Mouse (Mus musculus): ENCODE measurements around the gene Ptar1. TPM values are rescaled to one million over a fixed set of nuclear protein-coding genes. Genes with fewer than 3 reads are reported as not detected.
"Not testable (repeated sequence)": the region's sequence is repeated elsewhere in the genome, so short reads cannot be mapped to it uniquely, and the experiment has no call there.

Ptar1 gene
- polyA plus RNA-seq, 1 experiment from 2014 or later: 3.4 TPM

DNA sequence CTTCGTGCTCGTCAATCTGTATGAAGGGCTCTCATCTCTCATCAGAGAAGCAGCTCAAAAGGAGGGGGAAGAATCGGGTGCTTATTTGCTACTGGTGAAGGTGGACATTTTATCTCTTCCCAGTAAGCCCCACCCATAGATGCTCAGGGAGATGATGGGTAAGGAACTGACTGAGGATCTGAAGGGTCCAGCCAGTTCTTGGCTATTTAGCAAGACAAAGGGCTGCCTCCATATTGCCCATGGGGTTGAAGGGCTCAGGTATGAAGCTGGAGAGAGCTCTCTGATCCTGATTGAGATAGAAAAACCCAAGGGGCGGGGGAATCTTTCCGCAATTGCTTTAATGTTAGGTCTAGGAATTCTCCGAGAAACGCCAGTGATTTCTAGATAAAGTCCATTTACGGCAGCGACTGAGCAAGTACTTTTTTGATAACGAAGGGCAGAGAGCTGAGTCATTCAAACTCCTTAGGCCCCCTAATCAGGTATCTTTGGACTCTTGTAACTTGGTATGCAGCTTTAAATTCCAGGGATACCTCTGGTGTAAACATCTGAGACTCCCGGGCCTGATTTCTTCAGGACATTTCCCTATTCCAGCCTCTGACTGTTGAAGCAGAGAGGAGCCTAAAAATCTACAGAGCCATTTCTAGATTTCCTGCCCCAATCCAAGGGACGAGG lies 29.8 kb upstream of the Ptar1 start:
- no peaks in the 10 kb centered on the region for H3K27me3 ChIP-seq (ENCODE audit: control insufficient read depth, insufficient read depth, low read length)

GRCm38 (mm10) chr19:23658350-23658749 lies 28.9 kb upstream of the Ptar1 start:
- DNase-seq (ENCODE audit: low spot score) (no peak), ATAC-seq (ENCODE audit: low FRiP score, low TSS enrichment) (no peak)
- H3K27ac ChIP-seq (replicated peaks): no peak overlapping the region
- no peak overlapping the region for H3K4me2 ChIP-seq (replicated peaks; ENCODE audit: low read depth)
- H3K4me3 ChIP-seq (ENCODE audit: low read depth, low read length): no peak overlapping the region
- 85% methylated on average over 4 of the region's 4 CpGs for WGBS
- no peaks in the 10 kb centered on the region for H3K36me3 ChIP-seq (ENCODE audit: control insufficient read depth, insufficient read depth, low read length)
- TF ChIP-seq CTCF (IDR thresholded peaks at IDR 0.05; ENCODE audit: low read depth) (no peak), EP300 (optimal IDR thresholded peaks at IDR 0.05) (no peak)
- no peaks in the 10 kb centered on the region for H3K4me1 ChIP-seq (replicated peaks; ENCODE audit: control insufficient read depth, insufficient read depth)
- no peaks in the 10 kb centered on the region for H3K9me3 ChIP-seq (ENCODE audit: control insufficient read depth, low read length)
- H3K27me3 ChIP-seq (ENCODE audit: control insufficient read depth, insufficient read depth, low read length): no peaks in the 10 kb centered on the region
- H3K9ac ChIP-seq (ENCODE audit: low read length): no peak overlapping the region

More for the DNA sequence above, 29.8 kb upstream of the Ptar1 start:
- ATAC-seq (ENCODE audit: low FRiP score, low TSS enrichment) (no peak), DNase-seq (ENCODE audit: low spot score) (no peak)
- Histone ChIP-seq H3K36me3 (ENCODE audit: control insufficient read depth, insufficient read depth, low read length) (no peaks in the 10 kb centered on the region), H3K9me3 (ENCODE audit: control insufficient read depth, low read length) (no peaks in the 10 kb centered on the region), H3K4me3 (ENCODE audit: low read depth, low read length) (no peak overlapping the region), H3K9ac (ENCODE audit: low read length) (no peak overlapping the region), H3K4me1 (replicated peaks; ENCODE audit: control insufficient read depth, insufficient read depth) (no peaks in the 10 kb centered on the region), H3K27ac (replicated peaks) (no peak overlapping the region), H3K4me2 (replicated peaks; ENCODE audit: low read depth) (no peak overlapping the region)
- TF ChIP-seq EP300 (optimal IDR thresholded peaks at IDR 0.05) (no peak), CTCF (IDR thresholded peaks at IDR 0.05; ENCODE audit: low read depth) (no peak)
- 39% methylated on average over 12 of the region's 12 CpGs for WGBS

DNA sequence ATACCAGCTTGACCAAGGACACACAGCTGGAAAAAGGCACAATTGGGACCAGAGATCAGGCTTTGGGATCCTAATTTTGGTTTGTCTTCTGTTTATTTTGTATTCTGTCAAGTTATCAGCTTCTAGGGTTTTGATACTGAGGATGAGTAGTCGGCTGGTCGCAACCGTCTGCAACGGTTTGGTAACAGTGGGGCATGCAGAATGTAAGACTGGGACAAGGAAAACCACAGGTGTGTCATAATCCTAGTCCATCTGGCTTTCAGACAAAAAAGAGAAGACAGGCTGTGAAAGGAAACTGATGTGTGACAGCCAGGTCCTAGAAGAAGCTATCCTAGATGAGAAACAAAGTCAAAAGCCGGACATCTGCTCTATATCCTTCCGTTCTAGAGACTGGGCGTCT lies 23.1 kb upstream of the Ptar1 start:
- DNase-seq (ENCODE audit: low spot score) (no peak), ATAC-seq (ENCODE audit: low FRiP score, low TSS enrichment) (no peak)
- TF ChIP-seq EP300 (optimal IDR thresholded peaks at IDR 0.05) (no peak), CTCF (IDR thresholded peaks at IDR 0.05; ENCODE audit: low read depth) (no peak)

GRCm38 (mm10) chr19:23668142-23668655 lies 19.0 kb upstream of the Ptar1 start:
- no peaks in the 10 kb centered on the region for H3K36me3 ChIP-seq (ENCODE audit: control insufficient read depth, insufficient read depth, low read length)
- WGBS: 72% methylated on average over 6 of the region's 6 CpGs
- ATAC-seq (ENCODE audit: low FRiP score, low TSS enrichment) (no peak), DNase-seq (ENCODE audit: low spot score) (no peak)
- TF ChIP-seq EP300 (optimal IDR thresholded peaks at IDR 0.05) (no peak), CTCF (IDR thresholded peaks at IDR 0.05; ENCODE audit: low read depth) (no peak)
- H3K27me3 ChIP-seq (ENCODE audit: control insufficient read depth, insufficient read depth, low read length): no peaks in the 10 kb centered on the region
- H3K9me3 ChIP-seq (ENCODE audit: control insufficient read depth, low read length): no peaks in the 10 kb centered on the region
- H3K4me1 ChIP-seq (replicated peaks; ENCODE audit: control insufficient read depth, insufficient read depth): no peaks in the 10 kb centered on the region
- H3K4me2 ChIP-seq (replicated peaks; ENCODE audit: low read depth): no peak overlapping the region
- H3K9ac ChIP-seq (ENCODE audit: low read length): no peak overlapping the region
- H3K4me3 ChIP-seq (ENCODE audit: low read depth, low read length): no peak overlapping the region
- no peak overlapping the region for H3K27ac ChIP-seq (replicated peaks)

More for the DNA sequence above, 23.1 kb upstream of the Ptar1 start:
- no peak overlapping the region for H3K4me2 ChIP-seq (replicated peaks; ENCODE audit: low read depth)
- no peaks in the 10 kb centered on the region for H3K9me3 ChIP-seq (ENCODE audit: control insufficient read depth, low read length)
- H3K4me3 ChIP-seq (ENCODE audit: low read depth, low read length): no peak overlapping the region
- H3K36me3 ChIP-seq (ENCODE audit: control insufficient read depth, insufficient read depth, low read length): no peaks in the 10 kb centered on the region
- no peak overlapping the region for H3K27ac ChIP-seq (replicated peaks)
- WGBS: 81% methylated on average over 7 of the region's 7 CpGs
- H3K4me1 ChIP-seq (replicated peaks; ENCODE audit: control insufficient read depth, insufficient read depth): no peaks in the 10 kb centered on the region
- no peak overlapping the region for H3K9ac ChIP-seq (ENCODE audit: low read length)
- no peaks in the 10 kb centered on the region for H3K27me3 ChIP-seq (ENCODE audit: control insufficient read depth, insufficient read depth, low read length)

DNA sequence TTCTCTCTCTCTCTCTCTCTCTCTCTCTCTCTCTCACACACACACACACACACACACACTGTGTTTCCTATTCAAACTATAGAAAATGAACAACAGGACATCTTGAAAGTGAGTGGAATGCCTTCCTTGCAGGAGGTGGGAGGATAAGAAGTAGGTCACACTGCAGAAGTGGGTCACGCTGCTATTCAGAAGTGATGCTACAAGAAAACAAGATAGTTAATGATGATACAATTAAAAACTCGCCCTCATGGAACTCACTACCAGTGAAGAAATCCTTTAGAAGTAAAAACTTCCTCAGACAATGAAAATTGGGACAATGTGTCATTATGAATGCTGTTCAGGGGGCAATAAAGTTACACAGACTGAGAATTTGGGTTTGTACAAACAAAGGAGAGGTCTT lies 14.2 kb upstream of the Ptar1 start:
- Histone ChIP-seq H3K4me3 (ENCODE audit: low read depth, low read length) (no peak overlapping the region), H3K9ac (ENCODE audit: low read length) (no peak overlapping the region), H3K4me2 (replicated peaks; ENCODE audit: low read depth) (no peak overlapping the region), H3K4me1 (replicated peaks; ENCODE audit: control insufficient read depth, insufficient read depth) (no peaks in the 10 kb centered on the region), H3K36me3 (ENCODE audit: control insufficient read depth, insufficient read depth, low read length) (no peaks in the 10 kb centered on the region), H3K27me3 (ENCODE audit: control insufficient read depth, insufficient read depth, low read length) (no peaks in the 10 kb centered on the region), H3K9me3 (ENCODE audit: control insufficient read depth, low read length) (no peaks in the 10 kb centered on the region), H3K27ac (replicated peaks) (no peak overlapping the region)
- DNase-seq (ENCODE audit: low spot score) (no peak), ATAC-seq (ENCODE audit: low FRiP score, low TSS enrichment) (no peak)
- TF ChIP-seq CTCF (IDR thresholded peaks at IDR 0.05; ENCODE audit: low read depth): no peak
- no peak for TF ChIP-seq EP300 (optimal IDR thresholded peaks at IDR 0.05)
- WGBS: 63% methylated on average over 2 of the region's 2 CpGs

DNA sequence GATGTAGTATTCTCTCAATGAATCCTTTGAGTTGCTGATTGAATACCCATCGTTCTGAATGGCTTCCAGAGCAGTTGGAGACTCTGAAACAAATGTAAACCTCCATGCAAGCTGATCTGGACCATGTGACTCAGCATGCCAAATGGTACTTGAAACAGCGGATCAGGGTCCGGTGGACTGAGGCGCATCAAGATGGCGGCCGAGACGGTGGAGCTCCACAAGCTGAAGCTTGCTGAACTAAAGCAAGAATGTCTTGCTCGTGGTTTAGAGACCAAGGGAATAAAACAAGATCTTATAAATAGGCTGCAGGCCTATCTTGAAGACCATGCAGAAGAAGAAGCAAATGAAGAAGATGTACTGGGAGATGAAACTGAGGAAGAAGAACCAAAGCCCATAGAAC lies 11.6 kb upstream of the Ptar1 start:
- not testable (repeated sequence) for H3K4me2 ChIP-seq (replicated peaks; ENCODE audit: low read depth); H3K4me1 ChIP-seq (replicated peaks; ENCODE audit: control insufficient read depth, insufficient read depth); DNase-seq (ENCODE audit: low spot score); ATAC-seq (ENCODE audit: low FRiP score, low TSS enrichment); H3K4me3 ChIP-seq (ENCODE audit: low read depth, low read length); H3K27ac ChIP-seq (replicated peaks); H3K9ac ChIP-seq (ENCODE audit: low read length); H3K36me3 ChIP-seq (ENCODE audit: control insufficient read depth, insufficient read depth, low read length); H3K27me3 ChIP-seq (ENCODE audit: control insufficient read depth, insufficient read depth, low read length); H3K9me3 ChIP-seq (ENCODE audit: control insufficient read depth, low read length)
- WGBS: 92% methylated on average over 8 of the region's 8 CpGs

All from stomach, postnatal 0 days (tissue).